Mouse (Mus musculus): ENCODE data around the gene Mprip. TPM values are rescaled to one million over a fixed set of nuclear protein-coding genes. Genes with fewer than 3 reads are reported as not detected.

Mprip gene
- polyA plus RNA-seq, 1 experiment from 2014 or later: 97.6 TPM

GRCm38 (mm10) chr11:59631980-59632379 lies 29.1 kb upstream of the Mprip start:
- Histone ChIP-seq H3K27ac (ENCODE audit: low read depth, low read length) (no peak overlapping the region), H3K4me2 (ENCODE audit: low read depth, low read length, severe bottlenecking) (no peak overlapping the region), H3K27me3 (ENCODE audit: control insufficient read depth, insufficient read depth, low read length) (no peaks in the 10 kb centered on the region), H3K9ac (ENCODE audit: low read length) (no peak overlapping the region), H3K9me3 (ENCODE audit: control insufficient read depth, low read length) (no peaks in the 10 kb centered on the region), H3K4me3 (ENCODE audit: low read depth, low read length) (no peak overlapping the region), H3K4me1 (replicated peaks; ENCODE audit: control insufficient read depth, insufficient read depth, low read length) (no peaks in the 10 kb centered on the region), H3K36me3 (ENCODE audit: control insufficient read depth, insufficient read depth, low read length) (no peaks in the 10 kb centered on the region)
- DNase-seq (ENCODE audit: low spot score) (no peak), ATAC-seq (replicated peaks; ENCODE audit: low FRiP score) (no peak)
- 86% methylated on average over 4 of the region's 4 CpGs for WGBS

GRCm38 (mm10) chr11:59633037-59633436 lies 28.1 kb upstream of the Mprip start:
- no peak overlapping the region for H3K9ac ChIP-seq (ENCODE audit: low read length)
- H3K27ac ChIP-seq (ENCODE audit: low read depth, low read length): no peak overlapping the region
- WGBS: 18% methylated on average over 5 of the region's 5 CpGs
- no peaks in the 10 kb centered on the region for H3K36me3 ChIP-seq (ENCODE audit: control insufficient read depth, insufficient read depth, low read length)
- H3K27me3 ChIP-seq (ENCODE audit: control insufficient read depth, insufficient read depth, low read length): no peaks in the 10 kb centered on the region
- H3K4me3 ChIP-seq (ENCODE audit: low read depth, low read length): no peak overlapping the region
- no peak for ATAC-seq (replicated peaks; ENCODE audit: low FRiP score)
- H3K9me3 ChIP-seq (ENCODE audit: control insufficient read depth, low read length): no peaks in the 10 kb centered on the region
- DNase-seq (ENCODE audit: low spot score): peak; percentile 78
- H3K4me1 ChIP-seq (replicated peaks; ENCODE audit: control insufficient read depth, insufficient read depth, low read length): no peaks in the 10 kb centered on the region
- no peak overlapping the region for H3K4me2 ChIP-seq (ENCODE audit: low read depth, low read length, severe bottlenecking)

GRCm38 (mm10) chr11:59634001-59634660 lies 27.0 kb upstream of the Mprip start:
- H3K9ac ChIP-seq (ENCODE audit: low read length): no peak overlapping the region
- 89% methylated on average over 7 of the region's 7 CpGs for WGBS
- no peak overlapping the region for H3K4me3 ChIP-seq (ENCODE audit: low read depth, low read length)
- no peak for DNase-seq (ENCODE audit: low spot score)
- no peak overlapping the region for H3K27ac ChIP-seq (ENCODE audit: low read depth, low read length)
- H3K27me3 ChIP-seq (ENCODE audit: control insufficient read depth, insufficient read depth, low read length): no peaks in the 10 kb centered on the region
- no peaks in the 10 kb centered on the region for H3K36me3 ChIP-seq (ENCODE audit: control insufficient read depth, insufficient read depth, low read length)
- no peaks in the 10 kb centered on the region for H3K4me1 ChIP-seq (replicated peaks; ENCODE audit: control insufficient read depth, insufficient read depth, low read length)
- no peak overlapping the region for H3K4me2 ChIP-seq (ENCODE audit: low read depth, low read length, severe bottlenecking)
- no peak for ATAC-seq (replicated peaks; ENCODE audit: low FRiP score)
- no peaks in the 10 kb centered on the region for H3K9me3 ChIP-seq (ENCODE audit: control insufficient read depth, low read length)

- Histone ChIP-seq H3K4me1 (replicated peaks; ENCODE audit: control insufficient read depth, insufficient read depth, low read length) (no peaks in the 10 kb centered on the region), H3K27me3 (ENCODE audit: control insufficient read depth, insufficient read depth, low read length) (no peaks in the 10 kb centered on the region), H3K36me3 (ENCODE audit: control insufficient read depth, insufficient read depth, low read length) (no peaks in the 10 kb centered on the region), H3K9ac (ENCODE audit: low read length) (no peak overlapping the region), H3K4me2 (ENCODE audit: low read depth, low read length, severe bottlenecking) (no peak overlapping the region), H3K9me3 (ENCODE audit: control insufficient read depth, low read length) (no peaks in the 10 kb centered on the region), H3K4me3 (ENCODE audit: low read depth, low read length) (no peak overlapping the region), H3K27ac (ENCODE audit: low read depth, low read length) (no peak overlapping the region)
- 88% methylated on average over 9 of the region's 9 CpGs for WGBS
- DNase-seq (ENCODE audit: low spot score) (no peak), ATAC-seq (replicated peaks; ENCODE audit: low FRiP score) (no peak)
Observed at GRCm38 (mm10) chr11:59635251-59635795, 25.8 kb upstream of the Mprip start.

GRCm38 (mm10) chr11:59635821-59636694 lies 25.0 kb upstream of the Mprip start:
- Histone ChIP-seq H3K4me3 (ENCODE audit: low read depth, low read length) (no peak overlapping the region), H3K4me2 (ENCODE audit: low read depth, low read length, severe bottlenecking) (no peak overlapping the region), H3K36me3 (ENCODE audit: control insufficient read depth, insufficient read depth, low read length) (no peaks in the 10 kb centered on the region), H3K9ac (ENCODE audit: low read length) (no peak overlapping the region), H3K27ac (ENCODE audit: low read depth, low read length) (no peak overlapping the region), H3K27me3 (ENCODE audit: control insufficient read depth, insufficient read depth, low read length) (no peaks in the 10 kb centered on the region), H3K9me3 (ENCODE audit: control insufficient read depth, low read length) (no peaks in the 10 kb centered on the region), H3K4me1 (replicated peaks; ENCODE audit: control insufficient read depth, insufficient read depth, low read length) (no peaks in the 10 kb centered on the region)
- no peak for DNase-seq (ENCODE audit: low spot score)
- 82% methylated on average over 12 of the region's 12 CpGs for WGBS
- no peak for ATAC-seq (replicated peaks; ENCODE audit: low FRiP score)

GRCm38 (mm10) chr11:59636695-59637414 lies 24.2 kb upstream of the Mprip start:
- H3K36me3 ChIP-seq (ENCODE audit: control insufficient read depth, insufficient read depth, low read length): no peaks in the 10 kb centered on the region
- H3K9me3 ChIP-seq (ENCODE audit: control insufficient read depth, low read length): no peaks in the 10 kb centered on the region
- no peaks in the 10 kb centered on the region for H3K27me3 ChIP-seq (ENCODE audit: control insufficient read depth, insufficient read depth, low read length)
- no peak overlapping the region for H3K27ac ChIP-seq (ENCODE audit: low read depth, low read length)
- ATAC-seq (replicated peaks; ENCODE audit: low FRiP score): no peak
- no peak overlapping the region for H3K9ac ChIP-seq (ENCODE audit: low read length)
- no peak for DNase-seq (ENCODE audit: low spot score)
- H3K4me2 ChIP-seq (ENCODE audit: low read depth, low read length, severe bottlenecking): no peak overlapping the region
- H3K4me1 ChIP-seq (replicated peaks; ENCODE audit: control insufficient read depth, insufficient read depth, low read length): no peaks in the 10 kb centered on the region
- no peak overlapping the region for H3K4me3 ChIP-seq (ENCODE audit: low read depth, low read length)
- 79% methylated on average over 7 of the region's 7 CpGs for WGBS

GRCm38 (mm10) chr11:59639957-59640643 lies 21.0 kb upstream of the Mprip start:
- no peak overlapping the region for H3K4me3 ChIP-seq (ENCODE audit: low read depth, low read length)
- H3K36me3 ChIP-seq (ENCODE audit: control insufficient read depth, insufficient read depth, low read length): no peaks in the 10 kb centered on the region
- no peak overlapping the region for H3K9ac ChIP-seq (ENCODE audit: low read length)
- no peaks in the 10 kb centered on the region for H3K9me3 ChIP-seq (ENCODE audit: control insufficient read depth, low read length)
- H3K4me1 ChIP-seq (replicated peaks; ENCODE audit: control insufficient read depth, insufficient read depth, low read length): no peaks in the 10 kb centered on the region
- WGBS: 94% methylated on average over 4 of the region's 4 CpGs
- H3K4me2 ChIP-seq (ENCODE audit: low read depth, low read length, severe bottlenecking): no peak overlapping the region
- no peak for DNase-seq (ENCODE audit: low spot score)
- H3K27me3 ChIP-seq (ENCODE audit: control insufficient read depth, insufficient read depth, low read length): no peaks in the 10 kb centered on the region
- H3K27ac ChIP-seq (ENCODE audit: low read depth, low read length): no peak overlapping the region
- no peak for ATAC-seq (replicated peaks; ENCODE audit: low FRiP score)

GRCm38 (mm10) chr11:59641227-59641626 lies 19.9 kb upstream of the Mprip start:
- H3K4me3 ChIP-seq (ENCODE audit: low read depth, low read length): no peak overlapping the region
- WGBS: 81% methylated on average over 5 of the region's 5 CpGs
- no peaks in the 10 kb centered on the region for H3K9me3 ChIP-seq (ENCODE audit: control insufficient read depth, low read length)
- H3K27ac ChIP-seq (ENCODE audit: low read depth, low read length): no peak overlapping the region
- H3K9ac ChIP-seq (ENCODE audit: low read length): no peak overlapping the region
- H3K36me3 ChIP-seq (ENCODE audit: control insufficient read depth, insufficient read depth, low read length): no peaks in the 10 kb centered on the region
- DNase-seq (ENCODE audit: low spot score): no peak
- no peak for ATAC-seq (replicated peaks; ENCODE audit: low FRiP score)
- no peaks in the 10 kb centered on the region for H3K27me3 ChIP-seq (ENCODE audit: control insufficient read depth, insufficient read depth, low read length)
- no peak overlapping the region for H3K4me2 ChIP-seq (ENCODE audit: low read depth, low read length, severe bottlenecking)
- H3K4me1 ChIP-seq (replicated peaks; ENCODE audit: control insufficient read depth, insufficient read depth, low read length): no peaks in the 10 kb centered on the region
